Mouse (Mus musculus) A20 (cell line): ENCODE data around the gene Clp1.

Source experiments
- DNase-seq: peaks from one replicate; pipeline ENCODE4 v3.0.0-alpha.2; 2011; ENCODE audit warnings: low read depth, low spot score

The Clp1 gene

GRCm38 (mm10) chr2:84714422-84714810 is 12.7 kb downstream of the Clp1 start:
- DNase-seq: no peak

- no peak for DNase-seq
Observed at GRCm38 (mm10) chr2:84711898-84712297, 15.3 kb downstream of the Clp1 start.

GRCm38 (mm10) chr2:84707523-84707922 is 19.6 kb downstream of the Clp1 start:
- DNase-seq: no peak

GRCm38 (mm10) chr2:84705295-84705694 is 21.9 kb downstream of the Clp1 start:
- peak; percentile 56 for DNase-seq

GRCm38 (mm10) chr2:84704329-84704728 is 22.8 kb downstream of the Clp1 start:
- no peak for DNase-seq

GRCm38 (mm10) chr2:84703497-84703896 is 23.7 kb downstream of the Clp1 start:
- no peak for DNase-seq

- no peak for DNase-seq
Observed at GRCm38 (mm10) chr2:84695007-84695695, 32.0 kb downstream of the Clp1 start.

- no peak for DNase-seq
Observed at GRCm38 (mm10) chr2:84690050-84690449, 37.1 kb downstream of the Clp1 start.

- no peak for DNase-seq
Observed at GRCm38 (mm10) chr2:84688080-84688844, 38.9 kb downstream of the Clp1 start.

- DNase-seq: no peak
Observed at GRCm38 (mm10) chr2:84682605-84683183, 44.5 kb downstream of the Clp1 start.

GRCm38 (mm10) chr2:84679016-84679415 is 48.1 kb downstream of the Clp1 start, which contains the start of gene Tmx2:
Gene Tmx2, minus strand, starts transcription at chr2:84679140.
- DNase-seq: peak; percentile 28

GRCm38 (mm10) chr2:84677968-84678880 is 48.9 kb downstream of the Clp1 start, which contains the start of the genes Gm28635 and Med19:
Gene Gm28635, minus strand, starts transcription at chr2:84678041.
Gene Med19, plus strand, starts transcription at chr2:84678402.
- DNase-seq: peak; percentile 98

- DNase-seq: no peak
Observed at GRCm38 (mm10) chr2:84677270-84677967, 49.7 kb downstream of the Clp1 start.
